Mouse (Mus musculus) olfactory bulb, adult 2 months (tissue): Measurements from ENCODE around the gene Fzr1. TPM values are rescaled to one million over a fixed set of nuclear protein-coding genes. Genes with fewer than 3 reads are reported as not detected.

Source experiments
- H3K27ac ChIP-seq: fragments of 200-500 bp; 2 replicates; pipeline ENCODE4 v1.5.1; 2012; ENCODE audit warnings: low read depth, low read length; ENCODE audit not compliant: insufficient read depth
- H3K4me1 ChIP-seq: fragments of 200-500 bp; 2 replicates; pipeline ENCODE4 v1.6.1; 2012; ENCODE audit warnings: low read length; ENCODE audit not compliant: control insufficient read depth, insufficient read depth
- H3K4me3 ChIP-seq: fragments of 200-500 bp; 2 replicates; pipeline ENCODE4 v1.5.1; 2012; ENCODE audit warnings: mild to moderate bottlenecking, low read depth, low read length, moderate library complexity; ENCODE audit not compliant: insufficient read depth
- CTCF ChIP-seq: fragments of 200-500 bp; IDR thresholded peaks from 2 replicates; pipeline ENCODE4 v1.5.1; 2012; ENCODE audit warnings: low read depth, mild to moderate bottlenecking, low read length, moderate library complexity; ENCODE audit not compliant: insufficient read depth
- POLR2A ChIP-seq: fragments of 200-500 bp; IDR thresholded peaks from 2 replicates; pipeline ENCODE4 v1.6.1; 2012; ENCODE audit warnings: mild to moderate bottlenecking, low read depth, low read length, moderate library complexity; ENCODE audit not compliant: insufficient read depth
- WGBS: fragments of 180-500 bp; shearing (Covaris S2); methylation state at CpG from one replicate; pipeline ENCODE4 v1.1.7; 2018; 5-methylcytosine and 5-hydroxymethylcytosine counted together
- polyA plus RNA-seq: library from polyadenylated mRNA; stranded (reverse); fragments of >200 nt; gene quantifications from 2 replicates; pipeline ENCODE4 v1.2.4, GENCODE M21; 2012; ENCODE audit warnings: low replicate concordance; ENCODE audit not compliant: missing spikeins, insufficient read depth, insufficient read length

The Fzr1 gene
- polyA plus RNA-seq, 1 experiment = not detected

DNA sequence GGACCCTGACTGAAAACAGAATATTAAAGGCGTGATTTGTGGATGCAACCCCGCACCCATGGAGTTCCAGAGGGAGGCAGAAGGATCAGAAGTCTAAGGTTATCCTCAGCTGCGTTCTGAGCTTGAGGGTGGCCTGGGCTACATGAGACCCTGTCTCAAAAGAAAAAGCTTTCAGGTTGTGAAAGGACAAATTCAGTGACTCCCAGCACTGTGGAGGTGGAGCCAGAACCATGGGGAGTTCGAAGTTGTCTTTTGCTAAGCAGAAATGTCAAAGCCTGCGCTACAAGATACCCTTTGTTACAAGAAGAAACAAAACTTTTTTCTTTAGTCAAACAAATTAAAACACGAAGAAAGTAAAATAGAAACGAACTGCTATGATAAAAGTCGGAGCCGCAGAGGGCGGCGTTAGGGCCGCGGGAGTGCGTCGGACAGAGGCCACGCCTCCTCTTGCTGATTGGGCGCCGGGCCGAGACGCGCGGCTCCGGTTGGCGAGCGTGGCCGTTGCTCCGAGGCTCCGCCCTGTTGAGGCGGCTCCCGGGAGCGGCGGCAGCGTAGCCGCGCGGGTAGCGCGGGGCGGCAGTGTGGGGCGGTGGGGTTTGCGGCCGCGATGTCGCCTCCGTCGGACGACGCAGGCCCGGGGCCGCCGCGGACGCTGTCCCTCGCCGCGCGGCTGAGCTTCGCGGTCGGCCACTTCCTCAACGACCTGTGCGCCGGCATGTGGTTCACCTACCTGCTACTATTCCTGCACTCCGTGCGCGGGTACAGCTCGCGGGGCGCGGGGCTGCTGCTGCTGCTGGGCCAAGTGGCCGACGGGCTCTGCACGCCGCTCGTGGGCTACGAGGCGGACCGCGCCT is 21.1 kb downstream of the Fzr1 start, which contains the start of gene Mfsd12:
Gene Mfsd12, plus strand, starts transcription at position 501 of the 854 bp plus-strand sequence.
- TF ChIP-seq CTCF (no peak), POLR2A (peak; percentile 73)
- Histone ChIP-seq H3K27ac (peak within 1 kb of the TSS; percentile 33; the same call in 1 of the 2 replicates), H3K4me3 (peak within 1 kb of the TSS; percentile 67), H3K4me1 (peaks cover 59% of the 10 kb centered on the region)
- 1% methylated on average over 79 of the region's 79 CpGs for WGBS

DNA sequence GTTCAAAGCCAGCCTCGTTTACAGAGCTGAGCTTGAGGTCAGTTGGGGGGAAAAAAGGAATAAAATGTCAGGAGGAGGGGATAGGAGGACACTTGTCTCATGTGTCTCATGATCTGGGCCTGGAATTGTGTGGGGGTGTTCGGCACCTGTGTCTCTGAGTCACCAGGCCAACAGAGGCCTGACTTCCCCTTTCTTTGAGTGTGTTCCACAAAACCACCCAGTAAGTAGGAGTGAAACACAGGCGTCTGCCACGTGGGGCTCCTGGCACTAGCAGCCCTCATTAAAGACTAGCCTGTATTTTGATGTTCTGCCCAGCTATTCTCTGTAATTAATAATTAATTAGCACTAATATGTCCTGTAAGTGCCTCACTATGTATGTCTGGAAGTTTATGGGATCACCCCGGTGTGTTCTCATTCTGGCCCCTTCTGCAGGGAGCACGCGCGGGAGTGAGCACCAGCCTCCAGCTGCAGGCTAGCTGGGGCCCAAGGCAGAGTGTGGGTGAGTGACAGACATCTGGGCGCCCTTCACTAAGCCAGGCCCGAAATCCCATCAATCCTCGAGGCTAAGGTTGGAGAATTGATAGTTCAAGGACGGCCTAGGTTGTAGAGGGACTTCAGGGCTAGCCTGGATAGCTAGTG is 21.8 kb downstream of the Fzr1 start:
- TF ChIP-seq POLR2A (no peak), CTCF (no peak)
- WGBS = 34% methylated on average over 12 of the region's 12 CpGs
- Histone ChIP-seq H3K4me3 (0 out of 2 replicates have a peak overlapping the region, but pooled peaks have one; percentile 8), H3K4me1 (peaks cover 59% of the 10 kb centered on the region), H3K27ac (peak overlapping the region; percentile 74)

DNA sequence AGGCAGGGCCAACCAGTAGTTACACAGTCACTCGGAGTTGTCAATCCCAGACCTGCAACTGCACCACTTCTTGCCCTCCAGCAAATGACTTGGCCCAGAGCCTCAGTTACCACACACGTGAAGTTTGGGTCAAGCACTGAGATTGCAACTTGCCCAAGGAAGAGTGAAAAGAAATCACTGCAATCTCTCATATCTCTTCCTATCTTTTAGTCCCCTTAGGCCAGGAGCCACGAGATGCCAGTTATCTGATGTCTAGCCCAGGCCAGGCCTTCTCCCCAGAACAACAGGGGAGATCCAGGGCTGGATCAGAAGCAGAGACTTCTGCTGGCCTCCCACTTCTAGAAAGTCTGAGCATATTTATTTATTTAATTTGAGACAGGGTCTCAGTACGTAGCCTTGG is 22.8 kb downstream of the Fzr1 start:
- WGBS = 83% methylated on average over 4 of the region's 4 CpGs
- Histone ChIP-seq H3K4me3 (no peak overlapping the region), H3K4me1 (peaks cover 51% of the 10 kb centered on the region), H3K27ac (no peak overlapping the region)
- TF ChIP-seq POLR2A = no peak
- TF ChIP-seq CTCF = no peak

DNA sequence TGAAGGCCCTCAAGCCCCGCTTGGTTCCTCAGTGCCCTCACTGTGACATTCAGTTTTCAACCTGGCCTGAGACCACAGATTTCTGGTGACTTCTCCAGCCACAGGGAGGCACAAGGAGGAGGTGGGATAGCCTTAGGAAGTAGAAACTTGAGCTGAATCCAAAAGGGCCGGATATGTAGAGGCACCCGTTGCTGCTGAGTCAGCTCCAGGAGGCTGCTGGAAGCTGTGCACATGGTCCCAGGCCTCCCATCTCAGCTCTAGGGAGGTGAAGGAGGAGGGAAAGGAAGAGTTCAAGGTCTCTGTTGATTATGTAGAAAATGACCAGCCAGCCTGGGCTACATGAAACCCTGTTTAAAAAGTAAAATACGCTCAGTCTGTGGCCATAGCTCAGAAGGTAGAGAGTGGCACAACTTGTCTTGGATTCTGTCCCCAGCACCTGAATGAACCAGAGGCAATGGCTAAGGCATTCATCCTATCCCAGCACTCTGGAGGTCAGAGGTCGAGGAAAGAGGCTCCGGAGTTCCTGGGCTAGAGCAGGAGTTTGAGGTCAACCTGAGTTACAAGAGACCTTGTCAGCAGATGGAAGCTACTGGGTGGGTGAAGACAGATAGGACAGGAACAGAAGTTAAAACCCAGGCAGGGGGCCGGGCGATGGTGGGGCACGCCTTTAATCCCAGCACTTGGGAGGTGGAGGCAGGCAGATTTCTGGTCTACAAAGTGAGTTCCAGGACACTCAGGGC is 23.4 kb downstream of the Fzr1 start:
- no peak overlapping the region for H3K4me3 ChIP-seq
- H3K4me1 ChIP-seq = peaks cover 48% of the 10 kb centered on the region
- H3K27ac ChIP-seq = no peak overlapping the region
- 72% methylated on average over 9 of the region's 9 CpGs for WGBS
- TF ChIP-seq POLR2A = no peak
- TF ChIP-seq CTCF = no peak

DNA sequence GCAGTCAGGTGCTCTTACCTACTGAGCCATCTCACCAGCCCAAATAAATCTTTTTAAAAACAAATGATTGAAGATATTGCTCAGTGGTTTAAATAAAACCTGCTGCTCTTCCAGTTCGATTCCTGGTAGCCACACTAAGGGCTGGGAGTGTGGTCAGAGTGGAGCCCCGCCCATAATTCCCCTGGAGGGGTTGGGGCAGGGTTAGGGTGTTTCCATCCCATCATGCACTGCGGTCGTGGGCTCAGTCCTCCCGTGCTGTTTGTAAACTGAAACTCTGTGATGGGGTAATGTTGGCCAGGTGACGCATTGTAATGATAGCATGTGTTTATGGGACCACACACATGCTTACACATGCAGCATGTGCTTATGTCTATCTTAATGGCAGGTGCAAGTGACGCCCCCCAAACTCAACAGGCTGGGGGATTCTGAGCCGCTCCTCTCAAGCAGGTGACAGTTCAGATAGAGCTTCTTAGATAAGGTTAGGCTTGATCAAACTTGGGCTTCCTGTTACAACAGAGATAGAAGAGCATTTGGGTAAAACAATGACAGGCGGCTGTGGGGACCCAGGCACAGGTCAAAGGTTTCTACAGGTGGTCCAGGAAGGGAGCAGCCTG is 26.5 kb downstream of the Fzr1 start:
- Histone ChIP-seq H3K27ac (no peak overlapping the region), H3K4me1 (peaks cover 35% of the 10 kb centered on the region), H3K4me3 (no peak overlapping the region)
- TF ChIP-seq POLR2A (no peak), CTCF (no peak)
- 33% methylated on average over 9 of the region's 9 CpGs for WGBS

DNA sequence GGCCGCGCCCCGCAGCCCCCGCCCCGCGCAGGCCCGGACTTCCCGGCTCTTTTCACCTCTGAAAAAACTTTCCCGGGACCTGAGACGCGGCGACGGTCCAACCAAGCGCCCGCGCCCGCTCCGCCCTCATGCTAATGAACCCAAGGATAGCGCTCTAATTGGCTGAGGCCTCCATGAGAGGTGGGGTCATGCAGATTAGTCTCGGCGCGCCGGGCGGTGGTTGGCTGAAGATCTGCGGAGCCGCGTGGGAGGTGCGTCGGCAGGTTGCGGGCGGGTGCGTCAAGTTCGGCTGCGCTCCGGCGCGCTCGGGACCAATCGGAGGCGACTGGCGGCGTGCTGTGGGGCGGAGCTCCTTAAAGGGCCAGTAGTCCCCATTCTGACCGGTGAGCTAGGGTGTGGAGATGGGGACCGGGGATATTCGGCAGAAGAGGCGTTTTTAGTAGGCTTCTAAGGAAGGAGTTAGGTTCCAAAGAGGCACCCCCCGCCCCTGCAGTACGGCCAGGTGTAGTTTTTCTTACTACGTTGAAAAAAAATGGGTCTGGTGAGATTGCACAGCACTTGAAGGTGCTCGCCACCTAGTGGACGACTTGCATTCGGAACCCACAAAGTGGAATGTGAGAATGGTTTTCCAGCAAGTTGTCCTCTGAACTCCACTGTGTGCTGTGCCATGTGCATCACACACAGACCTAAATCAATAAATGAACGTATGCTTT is 27.8 kb downstream of the Fzr1 start, which contains the start of gene Hmg20b:
Gene Hmg20b, minus strand, starts transcription at position 130 of the 713 bp plus-strand sequence.
- WGBS = under 1% methylated on average over 54 of the region's 54 CpGs
- TF ChIP-seq POLR2A (no peak), CTCF (peak; percentile 87)
- Histone ChIP-seq H3K27ac (0 out of 2 replicates have a peak within 1 kb of the TSS, but pooled peaks have one; percentile 48), H3K4me3 (peak within 1 kb of the TSS; percentile 61), H3K4me1 (peaks cover 27% of the 10 kb centered on the region)

DNA sequence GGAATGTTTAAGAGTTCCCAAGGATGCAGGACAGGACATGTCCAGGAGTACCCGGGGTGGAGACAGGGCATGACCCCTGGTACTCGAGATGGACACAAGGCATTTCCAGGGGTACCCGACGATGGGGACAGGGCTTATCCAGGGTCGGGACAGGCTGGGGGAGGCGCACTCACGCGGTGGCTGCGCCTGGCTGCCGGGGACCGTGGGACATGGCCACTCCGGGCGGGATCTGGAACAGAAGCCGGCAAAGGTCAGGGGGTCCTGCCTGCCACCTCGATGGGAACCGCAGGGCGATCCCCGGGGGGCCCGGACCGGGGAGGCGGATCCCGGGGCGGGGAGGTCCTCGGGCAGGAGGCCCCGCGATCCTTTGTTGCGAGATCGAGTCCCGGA is 28.4 kb downstream of the Fzr1 start:
- Histone ChIP-seq H3K4me3 (peak overlapping the region; percentile 50), H3K4me1 (peaks cover 24% of the 10 kb centered on the region), H3K27ac (no peak overlapping the region)
- WGBS = 1% methylated on average over 29 of the region's 29 CpGs
- no peak for TF ChIP-seq POLR2A
- no peak for TF ChIP-seq CTCF

DNA sequence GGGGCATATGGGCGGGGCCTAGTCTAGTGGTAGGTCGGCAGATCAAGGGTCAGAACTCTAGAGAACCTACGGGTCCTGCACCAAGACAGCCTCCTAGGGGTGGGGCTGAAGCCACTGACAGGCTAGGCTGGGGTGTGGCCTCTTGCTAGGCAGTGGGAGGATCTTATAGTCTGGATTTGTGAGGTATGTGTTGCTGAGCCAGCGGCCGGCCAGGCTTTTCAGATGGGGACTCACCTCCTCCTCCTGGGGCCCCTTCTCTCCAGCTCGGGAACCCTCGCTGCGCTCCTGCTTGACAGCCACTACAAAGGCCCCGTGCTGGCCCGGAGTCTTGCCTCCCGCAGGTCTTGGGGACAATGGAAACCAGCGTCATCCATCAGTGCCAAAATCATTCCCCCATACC is 29.2 kb downstream of the Fzr1 start:
- TF ChIP-seq POLR2A = no peak
- no peak for TF ChIP-seq CTCF
- Histone ChIP-seq H3K4me1 (peaks cover 17% of the 10 kb centered on the region), H3K27ac (no peak overlapping the region), H3K4me3 (no peak overlapping the region)
- 22% methylated on average over 12 of the region's 12 CpGs for WGBS
